Mouse (Mus musculus): ENCODE results near the gene Steap4. TPM values are rescaled to one million over a fixed set of nuclear protein-coding genes. Genes with fewer than 3 reads are reported as not detected.
"Not testable (repeated sequence)": the region's sequence is repeated elsewhere in the genome, so short reads cannot be mapped to it uniquely, and the experiment has no call there.

Steap4 gene
- polyA plus RNA-seq, 1 experiment, result 8.7 TPM

- no peaks in the 10 kb centered on the region for H3K27me3 ChIP-seq (replicated peaks; ENCODE audit: control insufficient read depth, insufficient read depth, low read length)
- no peak overlapping the region for H3K4me3 ChIP-seq (ENCODE audit: insufficient read depth, low read depth, low read length)
- no peaks in the 10 kb centered on the region for H3K4me1 ChIP-seq (ENCODE audit: control insufficient read depth, insufficient read depth, low read length)
- no peak overlapping the region for H3K27ac ChIP-seq (ENCODE audit: insufficient read depth, low read depth, low read length)
- no peak for DNase-seq
- 69% methylated on average over 1 of the region's 1 CpGs for WGBS
- H3K36me3 ChIP-seq (ENCODE audit: control insufficient read depth, insufficient read depth, low read length), result no peaks in the 10 kb centered on the region
- TF ChIP-seq CTCF (conservative IDR thresholded peaks at IDR 0.05; ENCODE audit: insufficient read depth, insufficient read length, low read depth, low read length), result no peak
- no peak for TF ChIP-seq POLR2A (IDR thresholded peaks at IDR 0.05; ENCODE audit: low read depth, low read length)
These were observed 27.7 kb downstream of the Steap4 start for GRCm38 (mm10) chr5:7987962-7988361.

GRCm38 (mm10) chr5:7988415-7988814 lies 28.2 kb downstream of the Steap4 start:
- no peak for TF ChIP-seq CTCF (conservative IDR thresholded peaks at IDR 0.05; ENCODE audit: insufficient read depth, insufficient read length, low read depth, low read length)
- TF ChIP-seq POLR2A (IDR thresholded peaks at IDR 0.05; ENCODE audit: low read depth, low read length), result no peak
- Histone ChIP-seq H3K4me3 (ENCODE audit: insufficient read depth, low read depth, low read length) (no peak overlapping the region), H3K27ac (ENCODE audit: insufficient read depth, low read depth, low read length) (no peak overlapping the region), H3K36me3 (ENCODE audit: control insufficient read depth, insufficient read depth, low read length) (no peaks in the 10 kb centered on the region), H3K4me1 (ENCODE audit: control insufficient read depth, insufficient read depth, low read length) (no peaks in the 10 kb centered on the region), H3K27me3 (replicated peaks; ENCODE audit: control insufficient read depth, insufficient read depth, low read length) (no peaks in the 10 kb centered on the region)
- no peak for DNase-seq
- WGBS, result 79% methylated on average over 4 of the region's 4 CpGs

GRCm38 (mm10) chr5:7991631-7992030 lies 31.4 kb downstream of the Steap4 start:
- WGBS, result 81% methylated on average over 1 of the region's 2 CpGs
- not testable (repeated sequence) for H3K4me1 ChIP-seq (ENCODE audit: control insufficient read depth, insufficient read depth, low read length); DNase-seq

GRCm38 (mm10) chr5:7993766-7994165 lies 33.5 kb downstream of the Steap4 start:
- 32% methylated on average over 5 of the region's 5 CpGs for WGBS
- Histone ChIP-seq H3K4me1 (ENCODE audit: control insufficient read depth, insufficient read depth, low read length) (no peaks in the 10 kb centered on the region), H3K36me3 (ENCODE audit: control insufficient read depth, insufficient read depth, low read length) (no peaks in the 10 kb centered on the region), H3K4me3 (ENCODE audit: insufficient read depth, low read depth, low read length) (no peak overlapping the region), H3K27ac (ENCODE audit: insufficient read depth, low read depth, low read length) (no peak overlapping the region), H3K27me3 (replicated peaks; ENCODE audit: control insufficient read depth, insufficient read depth, low read length) (no peaks in the 10 kb centered on the region)
- DNase-seq, result no peak
- TF ChIP-seq CTCF (conservative IDR thresholded peaks at IDR 0.05; ENCODE audit: insufficient read depth, insufficient read length, low read depth, low read length), result no peak
- TF ChIP-seq POLR2A (IDR thresholded peaks at IDR 0.05; ENCODE audit: low read depth, low read length), result no peak

More at GRCm38 (mm10) chr5:7991631-7992030, 31.4 kb downstream of the Steap4 start:
- not testable (repeated sequence) for H3K27me3 ChIP-seq (replicated peaks; ENCODE audit: control insufficient read depth, insufficient read depth, low read length); H3K36me3 ChIP-seq (ENCODE audit: control insufficient read depth, insufficient read depth, low read length); H3K27ac ChIP-seq (ENCODE audit: insufficient read depth, low read depth, low read length); H3K4me3 ChIP-seq (ENCODE audit: insufficient read depth, low read depth, low read length)

GRCm38 (mm10) chr5:7995288-7995897 lies 35.1 kb downstream of the Steap4 start:
- no peak overlapping the region for H3K27ac ChIP-seq (ENCODE audit: insufficient read depth, low read depth, low read length)
- no peaks in the 10 kb centered on the region for H3K36me3 ChIP-seq (ENCODE audit: control insufficient read depth, insufficient read depth, low read length)
- TF ChIP-seq POLR2A (IDR thresholded peaks at IDR 0.05; ENCODE audit: low read depth, low read length) (no peak), CTCF (conservative IDR thresholded peaks at IDR 0.05; ENCODE audit: insufficient read depth, insufficient read length, low read depth, low read length) (no peak)
- no peaks in the 10 kb centered on the region for H3K4me1 ChIP-seq (ENCODE audit: control insufficient read depth, insufficient read depth, low read length)
- H3K4me3 ChIP-seq (ENCODE audit: insufficient read depth, low read depth, low read length), result no peak overlapping the region
- no peaks in the 10 kb centered on the region for H3K27me3 ChIP-seq (replicated peaks; ENCODE audit: control insufficient read depth, insufficient read depth, low read length)
- WGBS, result 95% methylated on average over 1 of the region's 1 CpGs
- DNase-seq, result no peak

GRCm38 (mm10) chr5:7996401-7997044 lies 36.3 kb downstream of the Steap4 start:
- WGBS, result 49% methylated on average over 8 of the region's 8 CpGs
- H3K27ac ChIP-seq (ENCODE audit: insufficient read depth, low read depth, low read length), result no peak overlapping the region
- no peaks in the 10 kb centered on the region for H3K36me3 ChIP-seq (ENCODE audit: control insufficient read depth, insufficient read depth, low read length)
- H3K4me3 ChIP-seq (ENCODE audit: insufficient read depth, low read depth, low read length), result no peak overlapping the region
- H3K4me1 ChIP-seq (ENCODE audit: control insufficient read depth, insufficient read depth, low read length), result no peaks in the 10 kb centered on the region
- DNase-seq, result peak; percentile 8
- H3K27me3 ChIP-seq (replicated peaks; ENCODE audit: control insufficient read depth, insufficient read depth, low read length), result no peaks in the 10 kb centered on the region
- TF ChIP-seq POLR2A (IDR thresholded peaks at IDR 0.05; ENCODE audit: low read depth, low read length) (no peak), CTCF (conservative IDR thresholded peaks at IDR 0.05; ENCODE audit: insufficient read depth, insufficient read length, low read depth, low read length) (no peak)

- no peaks in the 10 kb centered on the region for H3K4me1 ChIP-seq (ENCODE audit: control insufficient read depth, insufficient read depth, low read length)
- 92% methylated on average over 2 of the region's 2 CpGs for WGBS
- no peak for DNase-seq
- no peaks in the 10 kb centered on the region for H3K27me3 ChIP-seq (replicated peaks; ENCODE audit: control insufficient read depth, insufficient read depth, low read length)
- no peak for TF ChIP-seq POLR2A (IDR thresholded peaks at IDR 0.05; ENCODE audit: low read depth, low read length)
- no peak for TF ChIP-seq CTCF (conservative IDR thresholded peaks at IDR 0.05; ENCODE audit: insufficient read depth, insufficient read length, low read depth, low read length)
- H3K36me3 ChIP-seq (ENCODE audit: control insufficient read depth, insufficient read depth, low read length), result no peaks in the 10 kb centered on the region
- no peak overlapping the region for H3K27ac ChIP-seq (ENCODE audit: insufficient read depth, low read depth, low read length)
- H3K4me3 ChIP-seq (ENCODE audit: insufficient read depth, low read depth, low read length), result no peak overlapping the region
These were observed 36.8 kb downstream of the Steap4 start for GRCm38 (mm10) chr5:7997086-7997485.

Data from kidney, adult 2 months (tissue).